Mouse (Mus musculus) spleen, adult 2 months (tissue): Measurements from ENCODE around the gene Pou5f1. TPM values are rescaled to one million over a fixed set of nuclear protein-coding genes. Genes with fewer than 3 reads are reported as not detected.

Experiments used
- DNase-seq, 2 experiments: peaks; one replicate each; pipeline versions ENCODE4 v3.0.0 to v3.0.0-alpha.2; 2012 to 2021; ENCODE audit warnings: low spot score in 2 of 2, low read depth in 1 of 2
- H3K27ac ChIP-seq: fragments of 200-500 bp; 2 replicates; pipeline ENCODE4 v1.5.1; 2012; ENCODE audit warnings: low read length, inconsistent platforms; ENCODE audit not compliant: insufficient read depth
- H3K27me3 ChIP-seq: fragments of 200-500 bp; 2 replicates; pipeline ENCODE4 v1.6.1; 2012; ENCODE audit warnings: mild to moderate bottlenecking, moderate library complexity, low read length, inconsistent platforms; ENCODE audit not compliant: control insufficient read depth, insufficient read depth
- H3K36me3 ChIP-seq: fragments of 200-500 bp; 2 replicates; pipeline ENCODE4 v1.6.1; 2012; ENCODE audit warnings: mild to moderate bottlenecking, low read length, inconsistent platforms; ENCODE audit not compliant: control insufficient read depth, insufficient read depth
- H3K4me1 ChIP-seq: fragments of 200-500 bp; 2 replicates; pipeline ENCODE4 v1.6.1; 2011; ENCODE audit warnings: inconsistent platforms; ENCODE audit not compliant: control insufficient read depth, insufficient read depth, insufficient read length
- H3K4me3 ChIP-seq: fragments of 200-500 bp; 2 replicates; pipeline ENCODE4 v1.5.1; 2011; ENCODE audit warnings: mild to moderate bottlenecking, inconsistent platforms; ENCODE audit not compliant: insufficient read depth, insufficient read length; ENCODE audit errors: extremely low read depth
- CTCF ChIP-seq: fragments of 200-500 bp; IDR thresholded peaks from 2 replicates; pipeline ENCODE4 v1.5.1; 2011; ENCODE audit warnings: mild to moderate bottlenecking, inconsistent platforms; ENCODE audit not compliant: insufficient read depth, insufficient read length, insufficient replicate concordance; ENCODE audit errors: extremely low read depth
- POLR2A ChIP-seq: fragments of 200-500 bp; IDR thresholded peaks from 2 replicates; pipeline ENCODE4 v1.6.1; 2011; ENCODE audit warnings: low read depth, low read length, inconsistent platforms
- WGBS: fragments of 180-500 bp; shearing (Covaris S2); methylation state at CpG from one replicate; pipeline ENCODE4 v1.1.7; 2018; 5-methylcytosine and 5-hydroxymethylcytosine counted together
- polyA plus RNA-seq: library from polyadenylated mRNA; depleted of rRNA; stranded (reverse); fragments of >200 nt; gene quantifications from 2 replicates; pipeline ENCODE4 v1.2.3, GENCODE M21; 2012

The Pou5f1 gene
- polyA plus RNA-seq, 1 experiment: not detected

DNA sequence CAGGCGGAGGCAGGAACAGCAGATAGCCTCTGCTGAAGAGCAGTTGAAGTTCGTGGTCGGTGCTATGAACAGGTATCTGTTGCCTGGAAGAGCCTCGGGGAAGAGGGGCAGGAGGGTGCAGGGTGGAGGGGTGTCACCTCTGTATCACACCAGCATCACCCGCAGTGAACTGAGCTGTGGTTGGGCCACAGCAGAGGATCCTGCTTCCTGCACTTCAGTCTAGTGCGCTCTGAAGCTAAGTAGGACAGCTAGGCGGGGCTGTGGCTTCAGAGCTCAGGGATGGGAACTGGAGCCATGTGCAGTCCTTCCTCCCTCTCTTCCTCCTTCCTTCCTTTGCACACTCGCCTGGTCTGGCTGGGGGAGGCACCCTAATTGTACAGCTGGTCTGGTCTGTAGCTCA lies 20.8 kb downstream of the Pou5f1 start:
- DNase-seq: no peak
- H3K4me3 ChIP-seq: no peak overlapping the region
- H3K27ac ChIP-seq: no peak overlapping the region
- H3K4me1 ChIP-seq: no peaks in the 10 kb centered on the region
- H3K27me3 ChIP-seq: no peaks in the 10 kb centered on the region
- H3K36me3 ChIP-seq: peaks cover 2% of the 10 kb centered on the region; the same call in 1 of the 2 replicates
- WGBS: 50% methylated on average over 8 of the region's 8 CpGs
- TF ChIP-seq CTCF (no peak), POLR2A (no peak)

DNA sequence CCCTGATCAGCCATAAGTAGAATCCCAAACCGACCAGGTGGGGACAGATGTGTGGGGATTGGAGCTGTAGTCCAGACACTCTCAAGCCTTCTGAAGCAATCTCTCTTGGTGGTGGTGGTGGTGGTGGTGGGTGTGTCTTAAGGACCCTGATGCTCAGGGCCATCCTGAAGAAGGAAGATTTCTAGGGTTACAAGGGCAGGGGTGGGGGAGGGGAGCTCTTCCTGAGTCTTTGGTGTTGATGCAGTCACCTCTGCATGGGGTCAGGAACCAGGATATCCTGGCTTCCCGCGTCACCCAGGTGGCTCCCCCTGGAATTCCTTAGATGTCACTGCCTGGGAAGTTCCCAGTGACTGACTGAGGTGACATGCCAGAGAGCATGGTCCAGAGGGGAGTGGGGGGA lies 26.5 kb downstream of the Pou5f1 start:
- TF ChIP-seq POLR2A (no peak), CTCF (no peak)
- 0 out of 2 replicates have a peak, but pooled peaks cover under 1% of the 10 kb centered on the region for H3K27me3 ChIP-seq
- no peaks in the 10 kb centered on the region for H3K4me1 ChIP-seq
- peaks cover 2% of the 10 kb centered on the region; the same call in 1 of the 2 replicates for H3K36me3 ChIP-seq
- H3K27ac ChIP-seq: no peak overlapping the region
- no peak overlapping the region for H3K4me3 ChIP-seq
- no peak for DNase-seq
- WGBS: 17% methylated on average over 3 of the region's 3 CpGs

DNA sequence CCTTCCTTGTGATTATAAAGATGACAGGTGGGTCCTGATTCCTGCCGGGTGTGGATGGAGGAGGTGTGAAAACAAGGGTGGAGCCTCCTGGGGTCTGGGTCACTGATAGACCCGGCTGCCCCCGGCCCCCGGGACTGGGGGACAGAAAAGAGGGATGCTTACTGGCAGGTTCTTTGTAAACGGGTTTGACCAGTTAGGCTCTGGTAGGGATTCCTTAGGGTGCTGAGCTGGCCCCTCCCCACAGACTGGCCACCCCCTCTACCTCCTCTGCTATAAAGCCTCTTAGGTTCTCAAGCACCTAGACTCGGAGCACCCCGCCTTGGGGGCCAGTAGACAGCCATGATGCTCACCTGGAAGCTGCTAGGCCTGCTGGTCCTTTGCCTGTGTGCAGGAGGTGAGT lies 27.1 kb downstream of the Pou5f1 start, which contains the start of gene Psors1c2:
Gene Psors1c2, plus strand, starts transcription at position 301 of the 400 bp plus-strand sequence.
- 32% methylated on average over 7 of the region's 7 CpGs for WGBS
- no peak within 1 kb of the TSS for H3K4me3 ChIP-seq
- no peaks in the 10 kb centered on the region for H3K4me1 ChIP-seq
- H3K27me3 ChIP-seq: 0 out of 2 replicates have a peak, but pooled peaks cover 2% of the 10 kb centered on the region
- no peak within 1 kb of the TSS for H3K27ac ChIP-seq
- peaks cover 2% of the 10 kb centered on the region; the same call in 1 of the 2 replicates for H3K36me3 ChIP-seq
- DNase-seq: no peak
- TF ChIP-seq POLR2A: no peak
- TF ChIP-seq CTCF: no peak

DNA sequence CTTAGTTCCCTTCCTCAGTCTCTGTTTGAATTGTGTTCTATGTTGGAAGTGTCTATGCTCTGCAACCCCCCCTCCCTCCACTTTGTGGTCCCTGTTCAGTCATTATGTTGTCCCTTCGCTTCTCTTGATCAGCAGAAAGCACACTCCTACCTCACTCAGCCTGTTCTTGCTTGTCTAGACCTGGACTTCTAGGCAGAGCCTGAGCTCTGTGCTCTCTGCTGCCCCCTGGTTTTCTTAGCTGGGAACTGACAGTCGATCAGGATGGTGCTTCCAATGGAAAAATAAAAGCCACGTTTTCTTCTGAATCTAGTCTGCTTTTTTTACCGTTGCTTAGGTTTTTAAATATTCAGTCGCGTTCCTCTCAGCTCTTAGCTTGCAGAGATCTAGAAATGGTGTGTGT lies 28.5 kb downstream of the Pou5f1 start:
- H3K4me1 ChIP-seq: no peaks in the 10 kb centered on the region
- WGBS: 6% methylated on average over 6 of the region's 6 CpGs
- no peak overlapping the region for H3K27ac ChIP-seq
- H3K4me3 ChIP-seq: no peak overlapping the region
- peak; percentile 30 to 67 for DNase-seq
- no peaks in the 10 kb centered on the region for H3K36me3 ChIP-seq
- 0 out of 2 replicates have a peak, but pooled peaks cover 2% of the 10 kb centered on the region for H3K27me3 ChIP-seq
- TF ChIP-seq CTCF (peak; percentile 86; the same call in 1 of the 2 replicates), POLR2A (no peak)

DNA sequence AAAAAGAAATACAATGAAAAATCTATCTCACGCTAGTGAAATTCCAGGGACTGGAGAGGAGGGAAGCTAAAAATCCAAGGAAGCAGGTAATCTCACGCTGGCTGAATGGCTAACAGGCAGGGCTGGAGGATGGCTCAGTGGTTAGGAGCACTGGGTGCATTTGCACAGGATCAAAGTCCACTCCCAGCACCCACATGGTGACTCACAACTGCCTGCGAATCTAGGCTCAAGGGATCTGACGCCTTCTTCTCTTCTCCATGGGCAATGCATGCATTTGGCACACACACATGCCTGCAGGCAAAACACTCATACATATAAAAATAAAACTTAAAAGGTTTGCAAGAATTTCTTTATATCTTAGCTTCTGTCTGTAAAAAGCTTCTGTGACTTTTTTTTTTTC lies 31.6 kb downstream of the Pou5f1 start:
- TF ChIP-seq POLR2A: no peak
- no peak for TF ChIP-seq CTCF
- 82% methylated on average over 4 of the region's 4 CpGs for WGBS
- H3K4me1 ChIP-seq: no peaks in the 10 kb centered on the region
- DNase-seq: no peak
- no peak overlapping the region for H3K4me3 ChIP-seq
- H3K27ac ChIP-seq: no peak overlapping the region
- 0 out of 2 replicates have a peak, but pooled peaks cover 2% of the 10 kb centered on the region for H3K27me3 ChIP-seq
- H3K36me3 ChIP-seq: no peaks in the 10 kb centered on the region

DNA sequence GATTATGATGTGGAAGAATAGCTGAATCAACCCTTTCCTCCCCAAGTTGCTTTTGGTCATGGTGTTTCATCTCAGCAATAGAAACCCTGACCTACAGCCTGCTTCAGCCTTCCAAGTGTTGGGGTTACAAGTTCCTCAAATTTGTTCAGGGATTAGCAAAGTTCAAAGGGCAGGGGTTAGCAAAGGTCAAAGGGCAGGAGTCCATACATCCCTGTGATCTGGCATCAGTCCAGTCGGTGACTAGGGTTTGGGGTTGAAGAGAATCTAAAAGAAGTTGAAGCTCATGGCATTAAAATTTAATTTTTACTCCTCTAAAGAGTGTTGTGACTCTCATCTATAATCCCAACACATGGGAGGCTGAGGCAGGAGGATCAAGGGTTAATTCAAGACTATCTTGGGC lies 32.7 kb downstream of the Pou5f1 start:
- Histone ChIP-seq H3K4me3 (no peak overlapping the region), H3K27ac (no peak overlapping the region), H3K36me3 (no peaks in the 10 kb centered on the region), H3K27me3 (0 out of 2 replicates have a peak, but pooled peaks cover 2% of the 10 kb centered on the region), H3K4me1 (no peaks in the 10 kb centered on the region; the same call in 1 of the 2 replicates)
- TF ChIP-seq POLR2A (no peak), CTCF (no peak)
- no peak for DNase-seq
- WGBS: 86% methylated on average over 1 of the region's 1 CpGs

DNA sequence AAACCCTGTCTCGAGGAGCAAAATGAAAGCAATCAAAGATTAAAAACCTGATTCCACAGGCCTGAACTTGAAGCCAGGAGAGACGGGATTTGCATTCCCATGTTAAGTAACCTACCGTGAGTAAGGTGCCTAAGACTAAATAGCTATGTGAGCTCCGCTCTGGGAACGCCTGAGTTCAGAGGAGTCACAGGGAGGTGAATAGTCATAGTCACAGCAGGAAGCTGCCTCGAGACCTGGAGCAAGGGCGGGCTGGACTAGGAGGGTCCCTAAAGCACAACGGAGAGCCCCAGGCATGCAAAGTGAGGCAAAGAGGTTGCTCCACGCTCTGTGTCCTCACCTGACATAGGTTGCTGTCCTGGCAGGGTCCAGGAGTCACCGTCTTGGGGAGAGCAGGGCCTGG lies 33.7 kb downstream of the Pou5f1 start:
- Histone ChIP-seq H3K27me3 (0 out of 2 replicates have a peak, but pooled peaks cover 2% of the 10 kb centered on the region), H3K27ac (no peak overlapping the region), H3K36me3 (no peaks in the 10 kb centered on the region), H3K4me1 (no peaks in the 10 kb centered on the region; the same call in 1 of the 2 replicates), H3K4me3 (no peak overlapping the region)
- WGBS: 57% methylated on average over 10 of the region's 10 CpGs
- DNase-seq: no peak
- TF ChIP-seq POLR2A: no peak
- no peak for TF ChIP-seq CTCF
